Mouse (Mus musculus) embryonic facial prominence, embryonic 10.5 days (tissue): ENCODE measurements around the gene Klhl35. TPM values are rescaled to one million over a fixed set of nuclear protein-coding genes. Genes with fewer than 3 reads are reported as not detected.

Source experiments
- DNase-seq: peaks from one replicate; pipeline ENCODE4 v3.0.0-alpha.2; 2017; ENCODE audit warnings: low spot score
- H3K27ac ChIP-seq: fragments of 300-500 bp; sonication (generic); replicated peaks from 2 replicates; pipeline ENCODE4 v1.5.1; 2016; ENCODE audit warnings: mild to moderate bottlenecking
- H3K27me3 ChIP-seq: fragments of 300-500 bp; sonication (generic); replicated peaks from 2 replicates; pipeline ENCODE4 v1.6.1; 2016; ENCODE audit warnings: low read depth, mild to moderate bottlenecking; ENCODE audit not compliant: poor library complexity, severe bottlenecking
- H3K36me3 ChIP-seq: fragments of 300-500 bp; sonication (generic); replicated peaks from 2 replicates; pipeline ENCODE4 v1.6.1; 2016; ENCODE audit warnings: mild to moderate bottlenecking, moderate library complexity
- H3K4me1 ChIP-seq: fragments of 300-500 bp; sonication (generic); 2 replicates; pipeline ENCODE4 v1.6.1; 2016
- H3K4me3 ChIP-seq: fragments of 300-500 bp; sonication (generic); 2 replicates; pipeline ENCODE4 v1.5.1; 2016; ENCODE audit warnings: mild to moderate bottlenecking, moderate library complexity
- H3K9me3 ChIP-seq: fragments of 300-500 bp; sonication (generic); 2 replicates; pipeline ENCODE4 v1.6.1; 2016; ENCODE audit warnings: mild to moderate bottlenecking
- WGBS: fragments of 180-500 bp; shearing (Covaris S2); methylation state at CpG from one replicate; pipeline ENCODE4 v1.1.7; 2016; 5-methylcytosine and 5-hydroxymethylcytosine counted together
- polyA plus RNA-seq: library from polyadenylated mRNA; unstranded; fragments of >200 nt; fragmentation: Nextera tagmentation; extraction: Ambion mirVana; gene quantifications from 2 replicates; pipeline ENCODE4 v1.2.1, GENCODE M21; 2016

Klhl35 gene
- 1.4 and 2.3 TPM in 2 replicates for polyA plus RNA-seq

DNA sequence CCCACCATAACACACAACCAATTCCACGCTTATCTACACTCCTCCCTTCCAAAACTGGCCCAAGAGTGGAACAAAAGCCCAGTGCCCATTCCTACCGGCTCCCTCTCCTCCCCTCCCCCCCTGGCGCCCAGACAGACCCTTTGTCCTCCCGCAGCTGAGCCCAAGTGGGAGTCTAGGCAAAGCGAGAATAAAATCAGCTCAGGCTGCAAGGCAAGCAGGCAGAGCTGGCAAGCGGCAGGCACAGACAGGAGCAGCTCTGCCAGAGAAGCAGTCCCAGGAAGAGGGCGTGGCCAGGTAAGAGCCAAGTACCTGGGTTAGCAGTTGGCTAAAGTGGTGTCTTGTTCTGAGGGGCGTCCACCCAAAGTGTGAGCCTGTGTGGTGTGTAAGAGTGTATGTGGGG, at the start of gene Klhl35:
Klhl35 (plus strand) TSS at position 194 of the 400 bp plus-strand sequence.
- peaks cover 5% of the 10 kb centered on the region for H3K36me3 ChIP-seq

DNA sequence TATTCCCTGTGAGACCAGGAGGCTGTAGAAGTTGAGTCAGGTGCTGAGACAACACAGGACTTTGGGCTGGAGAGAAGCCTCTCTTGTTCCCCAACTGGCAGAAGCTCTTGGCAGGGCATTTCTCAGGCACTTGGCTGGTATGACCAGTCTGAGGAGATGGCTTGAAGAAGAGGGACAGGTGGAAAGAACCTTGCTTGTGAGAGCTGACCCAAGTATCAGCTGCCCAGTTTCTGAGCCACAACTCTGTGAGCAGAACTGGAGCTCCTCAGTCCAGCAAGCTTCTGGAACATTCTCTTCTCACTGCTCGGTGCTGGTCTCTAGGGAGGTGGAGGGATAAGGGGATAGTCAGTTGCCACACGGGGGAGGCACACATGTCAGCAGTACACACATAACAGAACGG, 46.5 kb upstream of the Klhl35 start:
- no peaks in the 10 kb centered on the region for H3K9me3 ChIP-seq
- peaks cover 15% of the 10 kb centered on the region for H3K36me3 ChIP-seq
- H3K4me3 ChIP-seq: no peak overlapping the region
- no peak for DNase-seq
- 0 out of 2 replicates have a peak overlapping the region, but pooled peaks have one; percentile 41 for H3K27ac ChIP-seq
- H3K4me1 ChIP-seq: peaks cover 39% of the 10 kb centered on the region
- 69% methylated on average over 3 of the region's 3 CpGs for WGBS
- H3K27me3 ChIP-seq: no peaks in the 10 kb centered on the region

More for the DNA sequence above, at the start of gene Klhl35:
- 18% methylated on average over 8 of the region's 8 CpGs for WGBS
- Histone ChIP-seq H3K27ac (peak within 1 kb of the TSS; percentile 72), H3K4me3 (peak within 1 kb of the TSS; percentile 31), H3K4me1 (peaks cover 38% of the 10 kb centered on the region), H3K9me3 (no peaks in the 10 kb centered on the region), H3K27me3 (peaks cover 41% of the 10 kb centered on the region)
- DNase-seq: no peak

DNA sequence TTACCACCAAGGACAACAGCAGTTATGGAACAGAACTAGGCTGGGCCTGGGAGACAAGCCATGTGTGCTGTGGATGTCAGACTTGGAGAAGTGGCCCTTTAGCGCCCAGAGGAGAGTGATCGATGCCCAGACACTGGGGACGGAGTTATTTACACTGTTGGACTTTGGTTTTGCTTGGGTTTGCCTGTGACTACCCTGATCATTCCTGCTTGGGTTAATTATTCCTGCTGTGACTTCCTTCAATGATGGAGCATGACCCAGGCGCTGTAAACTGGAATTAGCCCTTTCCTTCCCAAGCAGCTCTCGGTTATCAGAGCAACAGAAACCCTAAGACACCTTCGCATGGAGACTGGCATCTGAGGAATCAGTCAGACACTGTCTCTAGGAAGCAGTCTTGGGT, 44.8 kb upstream of the Klhl35 start:
- H3K4me3 ChIP-seq: no peak overlapping the region
- no peaks in the 10 kb centered on the region for H3K27me3 ChIP-seq
- peaks cover 47% of the 10 kb centered on the region for H3K4me1 ChIP-seq
- H3K9me3 ChIP-seq: no peaks in the 10 kb centered on the region
- H3K27ac ChIP-seq: peak overlapping the region; percentile 15; the same call in 1 of the 2 replicates
- peaks cover 8% of the 10 kb centered on the region; the same call in 1 of the 2 replicates for H3K36me3 ChIP-seq
- DNase-seq: no peak
- 87% methylated on average over 6 of the region's 6 CpGs for WGBS

DNA sequence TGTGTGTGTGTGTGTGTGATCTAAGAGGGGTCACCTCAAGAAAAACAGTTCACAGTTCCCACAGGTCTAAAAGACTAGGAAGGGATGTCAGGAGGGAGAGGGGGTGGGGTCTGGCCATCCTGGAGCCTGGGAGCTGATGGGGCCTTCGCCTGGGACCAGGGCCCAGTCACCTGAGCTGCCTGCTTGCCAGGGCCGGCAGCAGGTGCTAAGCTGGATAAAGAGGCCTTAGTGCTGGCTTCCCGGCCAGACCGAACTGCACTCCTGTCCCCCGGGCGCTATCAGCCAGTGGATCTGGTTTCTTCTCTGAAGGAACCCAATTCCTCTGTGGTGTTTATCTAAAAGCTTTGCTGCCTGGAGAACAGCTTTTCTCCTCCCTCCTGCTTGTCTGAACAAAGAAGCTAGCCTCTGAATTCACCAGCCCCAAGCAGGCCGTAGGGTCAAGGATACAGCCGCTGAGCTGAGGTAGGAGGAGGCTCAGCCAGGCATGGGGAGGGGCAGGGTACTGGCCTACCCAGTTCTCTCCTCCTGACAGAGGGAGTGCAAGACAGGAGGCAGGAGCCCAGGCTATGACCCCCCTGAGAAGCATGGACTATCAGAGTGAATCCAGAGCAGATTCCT, 41.2 kb upstream of the Klhl35 start:
- H3K4me1 ChIP-seq: peaks cover 63% of the 10 kb centered on the region
- peak overlapping the region; percentile 76 for H3K27ac ChIP-seq
- no peaks in the 10 kb centered on the region for H3K9me3 ChIP-seq
- peak; percentile 64 for DNase-seq
- H3K36me3 ChIP-seq: 0 out of 2 replicates have a peak, but pooled peaks cover 10% of the 10 kb centered on the region
- H3K4me3 ChIP-seq: no peak overlapping the region
- 24% methylated on average over 8 of the region's 8 CpGs for WGBS
- H3K27me3 ChIP-seq: no peaks in the 10 kb centered on the region

DNA sequence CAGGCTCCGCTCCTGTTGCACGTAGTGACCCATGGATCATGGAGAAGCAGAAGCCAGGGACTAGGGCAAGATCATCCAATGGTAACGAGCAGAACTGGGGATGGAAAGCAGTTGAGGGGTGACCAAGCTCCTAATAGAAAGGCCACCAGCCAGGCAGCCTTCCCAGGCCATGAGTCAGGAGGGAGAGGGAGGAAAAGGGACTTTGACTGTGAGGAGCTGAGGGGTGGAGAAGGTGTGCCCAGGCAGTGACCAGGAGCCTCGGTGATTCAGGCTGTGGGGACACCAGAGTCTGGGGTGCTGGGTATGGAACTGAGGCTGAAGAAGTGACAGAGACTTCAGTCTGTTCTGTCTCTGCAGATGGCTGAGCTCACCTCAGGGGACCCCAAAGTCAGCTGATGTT, 40.1 kb upstream of the Klhl35 start:
- WGBS: 82% methylated on average over 4 of the region's 4 CpGs
- no peak for DNase-seq
- peak overlapping the region; percentile 76 for H3K27ac ChIP-seq
- H3K9me3 ChIP-seq: no peaks in the 10 kb centered on the region
- no peaks in the 10 kb centered on the region for H3K27me3 ChIP-seq
- H3K4me1 ChIP-seq: peaks cover 60% of the 10 kb centered on the region
- 0 out of 2 replicates have a peak, but pooled peaks cover 10% of the 10 kb centered on the region for H3K36me3 ChIP-seq
- H3K4me3 ChIP-seq: no peak overlapping the region

DNA sequence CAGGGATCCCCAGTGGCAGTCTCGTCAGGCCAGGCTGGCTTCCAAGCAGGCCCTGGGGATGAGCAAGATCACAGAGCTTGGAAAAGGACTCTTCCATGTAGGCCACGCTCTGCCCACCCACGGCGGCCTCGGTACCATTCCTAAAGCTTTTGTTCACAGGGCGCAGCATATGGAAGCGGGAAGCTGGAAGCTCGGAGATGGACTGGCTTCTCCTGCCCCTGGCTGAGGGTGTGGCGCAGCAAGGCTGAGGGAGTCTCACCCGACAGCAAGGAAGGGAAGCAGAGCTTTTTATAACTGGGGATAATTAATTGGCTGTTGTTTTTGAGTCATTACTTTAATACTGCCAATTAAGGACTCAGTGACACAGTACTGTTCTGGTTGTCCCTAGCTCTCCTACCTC, 38.8 kb upstream of the Klhl35 start:
- H3K27me3 ChIP-seq: no peaks in the 10 kb centered on the region
- DNase-seq: no peak
- 73% methylated on average over 10 of the region's 10 CpGs for WGBS
- no peak overlapping the region for H3K4me3 ChIP-seq
- H3K36me3 ChIP-seq: 0 out of 2 replicates have a peak, but pooled peaks cover 10% of the 10 kb centered on the region
- 0 out of 2 replicates have a peak overlapping the region, but pooled peaks have one; percentile 41 for H3K27ac ChIP-seq
- H3K9me3 ChIP-seq: no peaks in the 10 kb centered on the region
- peaks cover 55% of the 10 kb centered on the region for H3K4me1 ChIP-seq

DNA sequence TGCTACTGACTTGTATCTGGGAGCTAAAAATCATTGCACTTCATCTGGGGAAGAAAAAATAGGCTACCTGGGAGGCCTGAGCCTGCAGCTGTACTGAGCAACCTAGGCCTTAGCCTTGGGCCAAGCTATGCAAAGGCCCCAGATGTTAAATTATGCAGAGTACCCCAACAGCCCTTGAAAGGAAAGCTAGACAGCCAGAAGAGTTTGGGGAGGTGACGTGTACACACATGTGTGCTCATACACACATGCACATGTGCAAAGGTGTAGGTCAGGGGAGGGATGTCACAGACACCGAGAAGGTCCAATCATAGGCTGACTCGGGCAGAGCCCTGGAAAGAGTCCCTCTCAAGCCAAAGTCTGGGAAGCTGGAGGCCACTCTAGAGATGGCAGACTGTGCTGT, 37.8 kb upstream of the Klhl35 start:
- Histone ChIP-seq H3K27ac (no peak overlapping the region), H3K4me1 (peaks cover 62% of the 10 kb centered on the region), H3K27me3 (no peaks in the 10 kb centered on the region), H3K9me3 (no peaks in the 10 kb centered on the region), H3K36me3 (0 out of 2 replicates have a peak, but pooled peaks cover 10% of the 10 kb centered on the region), H3K4me3 (no peak overlapping the region)
- WGBS: 86% methylated on average over 3 of the region's 3 CpGs
- no peak for DNase-seq

DNA sequence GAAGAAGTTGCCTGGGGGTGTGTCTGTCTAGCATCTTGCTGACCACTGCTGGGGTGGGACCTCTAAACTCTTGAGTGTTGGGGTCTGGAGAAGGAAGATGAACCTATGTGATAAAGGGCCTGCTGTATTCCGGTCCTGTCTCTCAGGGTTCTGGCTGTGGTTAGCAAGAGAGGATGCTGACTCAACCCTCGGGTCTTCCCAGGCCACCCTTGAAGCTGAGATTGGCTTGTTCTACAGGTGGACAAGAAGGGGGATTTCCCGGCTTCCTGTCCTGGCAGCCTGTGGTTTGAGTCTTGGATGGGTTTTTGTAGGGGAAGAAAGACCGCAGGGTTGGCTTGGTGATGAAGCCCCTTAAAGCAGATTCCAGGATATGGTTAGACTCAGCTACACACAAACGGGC, 37.0 kb upstream of the Klhl35 start:
- 0 out of 2 replicates have a peak, but pooled peaks cover 10% of the 10 kb centered on the region for H3K36me3 ChIP-seq
- no peak for DNase-seq
- peaks cover 62% of the 10 kb centered on the region for H3K4me1 ChIP-seq
- H3K4me3 ChIP-seq: no peak overlapping the region
- 88% methylated on average over 5 of the region's 5 CpGs for WGBS
- no peaks in the 10 kb centered on the region for H3K9me3 ChIP-seq
- H3K27ac ChIP-seq: no peak overlapping the region
- H3K27me3 ChIP-seq: no peaks in the 10 kb centered on the region; the same call in 1 of the 2 replicates

DNA sequence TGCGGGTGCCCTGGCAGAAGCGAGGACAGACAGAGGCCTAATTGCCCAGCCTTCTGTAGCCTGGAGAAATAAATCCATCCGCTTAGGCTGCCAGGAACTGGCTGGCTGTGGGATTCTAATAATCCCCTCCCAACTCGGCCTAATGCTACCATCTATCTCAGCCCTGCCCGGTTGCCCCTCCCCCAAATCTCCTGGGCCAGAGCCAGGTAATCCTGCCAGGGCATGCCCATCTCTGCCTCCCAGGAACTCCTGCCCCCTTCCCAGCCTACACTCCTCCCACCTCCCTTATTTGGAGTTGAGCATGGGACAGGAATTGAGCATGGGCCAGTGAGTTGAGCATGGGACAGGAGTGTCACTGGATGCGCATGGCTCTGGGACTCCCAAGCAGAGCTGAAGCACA, 36.0 kb upstream of the Klhl35 start:
- Histone ChIP-seq H3K4me1 (peaks cover 62% of the 10 kb centered on the region), H3K4me3 (no peak overlapping the region), H3K36me3 (0 out of 2 replicates have a peak, but pooled peaks cover 12% of the 10 kb centered on the region), H3K27ac (no peak overlapping the region), H3K9me3 (no peaks in the 10 kb centered on the region), H3K27me3 (no peaks in the 10 kb centered on the region; the same call in 1 of the 2 replicates)
- no peak for DNase-seq
- WGBS: 32% methylated on average over 6 of the region's 6 CpGs

DNA sequence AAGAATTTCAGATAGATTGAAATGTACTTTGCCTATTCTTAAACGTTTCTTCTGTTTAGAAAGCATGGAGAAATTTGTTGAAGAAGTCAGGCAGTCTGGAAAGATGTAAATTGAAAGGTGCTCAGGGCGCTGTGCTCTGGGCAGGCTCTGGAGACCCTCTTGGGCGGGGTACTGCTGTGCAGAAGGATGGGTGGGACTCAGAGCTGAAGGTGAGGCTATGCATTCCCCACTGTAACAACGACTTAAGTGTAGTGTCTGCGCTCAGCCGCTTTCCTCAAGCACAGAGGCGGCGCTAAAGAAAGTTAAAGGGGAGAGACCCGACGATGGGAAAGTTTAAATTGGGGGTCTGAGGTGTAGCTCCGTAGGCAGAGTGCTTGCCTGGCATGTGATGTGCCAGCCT, 35.6 kb upstream of the Klhl35 start:
- H3K27me3 ChIP-seq: no peaks in the 10 kb centered on the region; the same call in 1 of the 2 replicates
- WGBS: 70% methylated on average over 11 of the region's 11 CpGs

DNA sequence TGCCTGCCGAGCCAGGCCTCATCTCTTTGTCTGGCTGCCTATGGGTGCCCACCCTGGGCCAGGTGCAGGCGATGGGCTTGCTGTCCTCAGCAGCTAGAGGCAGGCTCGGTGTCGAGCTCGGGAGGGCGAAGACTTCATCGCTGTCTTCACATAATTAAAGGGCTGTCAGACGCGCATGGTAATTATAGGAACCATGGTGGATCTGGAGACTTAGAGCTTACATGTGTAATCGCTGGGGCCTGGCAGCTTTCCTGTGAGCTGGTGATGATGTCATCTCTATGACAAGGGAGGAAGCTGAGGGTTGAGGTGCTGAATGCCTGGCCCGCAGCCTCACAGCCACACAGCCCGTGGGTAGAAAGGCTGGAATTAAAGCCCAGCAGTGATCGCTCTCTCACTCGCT, 33.6 kb upstream of the Klhl35 start:
- no peak for DNase-seq
- H3K4me3 ChIP-seq: no peak overlapping the region
- H3K4me1 ChIP-seq: peaks cover 65% of the 10 kb centered on the region
- H3K27ac ChIP-seq: 0 out of 2 replicates have a peak overlapping the region, but pooled peaks have one; percentile 35
- 0 out of 2 replicates have a peak, but pooled peaks cover 3% of the 10 kb centered on the region for H3K36me3 ChIP-seq
- WGBS: 67% methylated on average over 14 of the region's 14 CpGs
- H3K9me3 ChIP-seq: no peaks in the 10 kb centered on the region
- no peaks in the 10 kb centered on the region; the same call in 1 of the 2 replicates for H3K27me3 ChIP-seq

More for the DNA sequence above, 35.6 kb upstream of the Klhl35 start:
- Histone ChIP-seq H3K36me3 (0 out of 2 replicates have a peak, but pooled peaks cover 11% of the 10 kb centered on the region), H3K4me1 (peaks cover 62% of the 10 kb centered on the region), H3K27ac (no peak overlapping the region), H3K9me3 (no peaks in the 10 kb centered on the region), H3K4me3 (no peak overlapping the region)
- no peak for DNase-seq

DNA sequence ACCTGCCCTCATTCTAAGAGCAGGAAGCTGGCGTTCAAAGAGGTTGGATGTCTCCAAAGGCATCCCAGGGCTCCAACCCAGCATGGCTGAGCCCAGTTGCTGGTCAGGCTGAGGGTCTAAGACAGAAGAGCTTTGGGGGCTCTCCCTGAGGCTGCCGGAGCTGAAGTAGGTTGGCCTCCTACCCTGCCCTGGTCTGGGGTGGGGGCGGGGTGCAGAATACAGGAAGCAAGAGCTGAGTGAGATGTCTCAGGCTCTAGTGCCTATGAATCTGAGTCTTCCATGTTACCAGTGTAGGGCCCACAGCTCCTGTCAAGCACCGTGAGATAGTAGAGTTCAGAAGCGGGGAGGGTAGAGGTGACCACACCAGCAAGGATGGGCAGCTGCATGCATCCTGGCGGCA, 32.9 kb upstream of the Klhl35 start:
- Histone ChIP-seq H3K4me1 (peaks cover 69% of the 10 kb centered on the region), H3K4me3 (no peak overlapping the region), H3K36me3 (peaks cover 3% of the 10 kb centered on the region; the same call in 1 of the 2 replicates), H3K27ac (peak overlapping the region; percentile 35; the same call in 1 of the 2 replicates), H3K9me3 (no peaks in the 10 kb centered on the region), H3K27me3 (no peaks in the 10 kb centered on the region; the same call in 1 of the 2 replicates)
- no peak for DNase-seq
- WGBS: 85% methylated on average over 6 of the region's 6 CpGs
